Mouse (Mus musculus) MN1 (cell line): ENCODE data around the gene Dcst1.
A peak's percentile ranks its signal among the peaks of the same experiment; 100 is the strongest.

Experiments used
- DNase-seq: peaks from one replicate; pipeline ENCODE4 v3.0.0-alpha.2; 2016; ENCODE audit warnings: low spot score

The Dcst1 gene

DNA sequence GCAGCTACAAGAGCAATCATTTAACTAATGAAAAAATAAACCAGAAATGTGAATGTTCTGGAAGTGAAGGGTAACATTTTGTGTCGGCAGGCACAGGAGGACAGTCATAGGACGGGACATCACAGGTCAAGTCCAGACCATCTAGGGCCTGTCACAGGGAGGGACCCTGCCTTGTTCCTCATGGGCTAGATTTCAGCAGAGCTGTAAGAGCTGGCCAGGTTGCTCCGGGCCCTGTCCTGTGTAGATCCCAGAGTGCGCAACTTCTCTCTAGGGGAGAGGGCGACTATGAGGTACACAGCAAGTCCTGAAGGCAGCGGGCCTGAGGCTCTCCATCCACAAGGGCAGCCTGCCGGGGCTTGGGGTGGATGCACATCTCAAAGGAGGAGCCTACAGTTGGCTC is 3.4 kb downstream of the Dcst1 start, which contains the start of gene Dcst2:
Dcst2 (plus strand) TSS at position 301 of the 400 bp plus-strand sequence.
- no peak for DNase-seq

- DNase-seq = no peak
Measured at GRCm38 (mm10) chr3:89360237-89360636, 4.8 kb downstream of the Dcst1 start.

DNA sequence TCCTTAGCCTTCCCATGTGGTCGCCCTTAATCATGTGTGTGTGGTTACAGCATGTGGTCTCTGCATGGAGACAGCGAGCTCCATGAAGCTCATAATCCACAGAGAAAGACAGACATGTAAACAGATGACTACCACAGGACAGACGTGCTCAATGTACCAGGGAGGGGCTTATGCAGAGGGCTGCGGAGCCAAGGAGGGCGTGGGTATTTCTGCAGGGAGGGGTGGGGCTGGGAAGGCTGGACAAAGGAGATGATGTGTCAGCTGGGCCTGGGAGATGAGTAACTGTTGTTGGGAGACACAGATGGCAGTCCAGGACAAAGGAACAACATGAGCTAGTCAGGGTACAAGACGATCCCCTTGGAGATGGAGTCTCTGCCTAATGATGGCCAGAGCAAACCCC is 5.4 kb downstream of the Dcst1 start:
- peak; percentile 59 for DNase-seq

DNA sequence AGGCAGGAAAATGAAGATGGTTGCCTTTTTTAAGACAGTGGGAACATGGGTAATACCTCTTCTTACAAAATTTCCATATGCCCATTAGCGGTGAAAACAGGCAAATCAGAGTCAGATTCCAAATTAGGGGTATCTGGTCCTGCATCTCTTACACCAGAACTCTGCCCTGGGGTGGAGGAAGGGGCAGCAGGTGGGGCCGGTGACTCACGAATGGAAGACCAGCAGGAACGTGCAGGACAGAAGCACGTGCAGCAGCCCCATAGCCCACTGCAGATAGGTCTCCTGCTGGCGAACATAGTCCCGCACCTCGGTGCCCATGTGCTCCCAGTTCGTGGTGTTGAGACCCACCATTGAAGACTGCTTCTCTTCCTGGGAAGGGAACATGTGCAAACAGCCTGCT is 9.0 kb downstream of the Dcst1 start:
- DNase-seq = peak; percentile 50

DNA sequence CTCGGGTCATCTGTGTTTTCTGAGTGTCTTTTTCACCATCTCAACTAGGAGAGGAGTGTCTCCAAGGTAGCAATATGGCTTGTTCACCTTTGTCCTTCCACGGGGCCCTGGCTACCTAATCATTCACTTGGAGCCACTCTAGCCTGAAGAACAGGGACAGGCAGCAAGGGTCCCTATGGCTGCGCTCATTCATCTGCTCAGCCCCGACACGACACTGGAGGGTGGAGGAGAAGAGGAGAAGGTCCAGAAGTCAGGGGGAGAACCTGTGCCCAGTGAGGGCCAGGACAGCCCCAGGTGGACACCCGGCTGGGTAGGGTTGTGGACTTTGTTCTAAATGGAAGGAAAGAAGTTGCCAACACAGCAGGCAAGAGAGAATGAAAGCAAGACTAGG is 9.5 kb downstream of the Dcst1 start:
- no peak for DNase-seq

DNA sequence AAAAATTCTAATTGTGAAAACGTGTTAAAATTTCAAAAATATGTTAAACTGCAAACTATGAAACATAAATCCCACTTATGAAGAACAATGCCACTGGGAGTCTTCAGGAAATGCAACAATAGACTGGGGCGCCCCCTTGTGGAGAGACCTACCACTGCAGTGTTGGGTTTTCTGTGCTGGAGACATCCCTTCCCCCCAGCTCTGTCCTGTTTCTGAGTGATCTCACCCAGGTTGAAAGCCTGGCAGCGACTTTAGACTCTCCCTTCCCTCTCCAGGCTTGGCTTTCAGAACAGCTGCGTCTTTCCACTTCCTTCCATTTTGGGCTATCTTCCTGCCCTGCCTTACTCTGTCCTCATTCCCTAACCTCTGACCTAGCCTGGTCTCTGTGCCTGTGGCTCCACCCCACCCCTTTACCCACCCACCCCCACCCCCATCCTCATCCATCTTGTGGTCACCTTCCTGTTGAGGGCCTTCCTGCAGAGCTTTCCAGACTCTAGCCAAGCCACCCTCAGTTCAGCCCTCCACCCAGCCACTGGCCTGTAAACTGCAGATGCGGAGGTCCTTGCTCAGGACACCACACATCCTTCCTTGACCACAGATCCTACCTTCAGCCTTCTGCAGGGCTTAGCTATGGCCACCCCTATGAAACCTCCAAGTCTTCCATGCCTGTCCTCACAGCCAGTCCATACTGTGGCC is 10.1 kb downstream of the Dcst1 start:
- DNase-seq = peak; percentile 93

- DNase-seq = no peak
Measured at GRCm38 (mm10) chr3:89351271-89351670, 13.8 kb downstream of the Dcst1 start.

- DNase-seq = peak; percentile 95
Measured at GRCm38 (mm10) chr3:89349869-89350501, 15.1 kb downstream of the Dcst1 start, which contains the start of gene Adam15. Gene Adam15 (minus strand): TSS chr3:89349996.

GRCm38 (mm10) chr3:89348911-89349868 is 15.9 kb downstream of the Dcst1 start:
- peak; percentile 63 for DNase-seq

DNA sequence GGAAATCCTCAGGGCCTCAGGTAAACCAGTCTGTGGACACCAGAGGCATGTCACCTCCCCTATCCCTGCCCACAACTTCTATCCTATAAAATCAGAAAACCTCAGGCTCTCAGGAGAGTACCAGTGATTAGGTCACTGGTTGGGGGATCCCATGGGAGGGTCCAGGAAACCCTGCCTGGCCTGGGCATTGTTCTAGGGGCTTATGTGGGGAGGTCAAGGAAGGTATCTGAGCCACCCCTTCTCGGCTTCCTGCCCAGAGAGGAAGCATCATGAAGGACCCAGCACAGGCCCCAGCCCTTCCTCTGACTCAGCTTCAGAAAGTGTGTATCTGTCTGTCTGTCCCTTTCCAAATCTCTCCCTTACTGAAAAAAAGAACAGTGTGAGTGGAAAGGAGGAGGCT is 17.1 kb downstream of the Dcst1 start:
- DNase-seq = no peak

GRCm38 (mm10) chr3:89346815-89347540 is 18.1 kb downstream of the Dcst1 start:
- DNase-seq = peak; percentile 32

DNA sequence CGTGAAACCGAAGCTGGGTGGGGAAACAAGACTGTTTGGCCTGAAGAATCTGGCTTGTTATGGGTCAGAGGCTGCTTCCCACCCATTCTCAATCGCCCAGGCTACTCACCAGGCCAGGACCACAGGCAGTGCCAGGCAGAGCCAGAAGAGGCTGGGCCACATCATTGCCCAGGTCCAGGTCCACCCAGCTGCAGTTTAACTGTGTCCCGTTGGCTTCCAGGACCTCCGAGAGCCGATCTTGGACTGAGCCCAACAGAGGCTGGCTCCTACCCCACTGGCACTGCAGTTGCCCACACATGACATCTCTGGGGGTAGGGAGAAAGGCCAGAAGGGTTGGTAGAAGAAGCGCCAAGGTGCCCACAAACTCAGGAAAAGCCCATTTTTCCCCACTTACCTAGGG is 21.8 kb downstream of the Dcst1 start:
- no peak for DNase-seq

DNA sequence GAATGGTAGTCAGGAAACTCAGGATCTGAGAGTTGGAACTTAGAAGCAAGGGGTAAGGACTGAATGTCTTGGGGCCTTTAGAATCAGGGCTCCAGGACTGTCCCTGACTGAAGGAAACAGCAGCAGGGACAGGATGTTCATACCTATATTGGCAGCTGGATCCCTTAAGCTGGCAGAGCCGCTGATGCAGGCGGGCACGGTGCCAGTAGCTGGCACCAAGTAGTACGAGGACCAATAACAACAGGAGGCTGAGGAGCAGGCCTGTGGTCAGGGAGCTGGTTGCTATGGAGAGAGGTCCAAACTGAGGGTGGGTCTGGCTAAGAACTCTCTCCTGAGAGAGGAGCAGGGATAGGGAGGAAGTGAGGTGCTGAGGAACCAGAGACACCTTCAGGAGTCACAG is 23.3 kb downstream of the Dcst1 start:
- DNase-seq = peak; percentile 69

GRCm38 (mm10) chr3:89340465-89340864 is 24.6 kb downstream of the Dcst1 start:
- peak; percentile 82 for DNase-seq

GRCm38 (mm10) chr3:89339416-89339815 is 25.6 kb downstream of the Dcst1 start:
- peak; percentile 84 for DNase-seq

- peak; percentile 60 for DNase-seq
Measured at GRCm38 (mm10) chr3:89337721-89338578, 27.1 kb downstream of the Dcst1 start, which contains the start of gene Efna4. Gene Efna4 (minus strand): TSS chr3:89338028.

- no peak for DNase-seq
Measured at GRCm38 (mm10) chr3:89337062-89337720, 27.9 kb downstream of the Dcst1 start.

DNA sequence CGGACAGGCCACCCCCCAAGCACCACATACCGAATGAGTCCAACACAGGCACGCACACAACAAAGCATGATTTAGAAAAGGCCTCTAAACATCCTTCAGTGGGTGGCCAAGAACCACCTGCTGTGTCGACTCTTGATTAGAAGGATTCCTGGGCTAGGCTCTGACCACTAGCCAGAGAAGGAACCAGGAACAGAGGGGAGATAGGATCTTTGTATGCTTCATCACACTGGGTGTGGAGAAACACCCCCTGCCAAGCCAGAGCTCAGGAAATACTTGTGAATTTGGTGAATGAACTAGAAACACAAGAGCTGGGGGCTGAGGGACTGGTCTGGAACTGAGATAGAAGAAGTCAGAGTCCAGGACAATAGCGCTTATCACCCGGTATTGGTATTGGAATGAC is 28.5 kb downstream of the Dcst1 start:
- DNase-seq = no peak

- peak; percentile 52 for DNase-seq
Measured at GRCm38 (mm10) chr3:89333053-89333452, 32.0 kb downstream of the Dcst1 start.

- DNase-seq = peak; percentile 84
Measured at GRCm38 (mm10) chr3:89332476-89332875, 32.6 kb downstream of the Dcst1 start.
